ENCODE assay signal across 21 mouse cellular contexts in genomic region chr15:78246143-78247116, GRCm38 (mm10). TPM values are rescaled to one million over a fixed set of nuclear protein-coding genes. Genes with fewer than 3 reads are reported as not detected.
DNase-seq lines count a peak whose midpoint lies in the region; ATAC-seq and TF ChIP-seq lines count a peak whose summit lies in the region.
"Had no signal": no experiment of that assay in that cellular context is flagged by ENCODE, and none has a peak within 500 bp of the region (broad histone marks: within the 10 kb centered on the region; RNA-seq: fewer than 3 reads in every experiment).

No protein-coding gene starts in this region.

- peak; percentile 79 for ATAC-seq in lung, embryonic 14.5 days (ENCODE audit: insufficient read depth)
- no peak for ATAC-seq in liver, embryonic 15.5 days (ENCODE audit: insufficient read depth)
- peak; percentile 32; the same call in 1 of the 2 replicates for ATAC-seq in monocyte, adult 5-6 weeks (replicated peaks; ENCODE audit: insufficient number of reproducible peaks, low FRiP score, low TSS enrichment, poor library complexity, severe bottlenecking)
- ATAC-seq in intestine, embryonic 15.5 days: no peak
- ATAC-seq: activated CD4-positive, CD25-positive, alpha-beta regulatory T cell, adult 4 months; forebrain, postnatal 0 days; intestine, postnatal 0 days had no signal

- H3K9me3 ChIP-seq in lung, embryonic 14.5 days (ENCODE audit: low read depth, low read length): no peaks in the 10 kb centered on the region
- no peaks in the 10 kb centered on the region for H3K9me3 ChIP-seq in liver, embryonic 15.5 days (replicated peaks)
- no peaks in the 10 kb centered on the region for H3K9me3 ChIP-seq in intestine, embryonic 15.5 days
- H3K9me3 ChIP-seq: hindbrain, embryonic 12.5 days; limb, embryonic 15.5 days had no signal

- no peak overlapping the region for H3K4me2 ChIP-seq in lung, embryonic 14.5 days
- peak overlapping the region; percentile 21; the same call in 1 of the 2 replicates for H3K4me2 ChIP-seq in liver, embryonic 15.5 days
- no peak overlapping the region for H3K4me2 ChIP-seq in intestine, embryonic 15.5 days (replicated peaks)
- H3K4me2 ChIP-seq: heart, embryonic 11.5 days; hindbrain, embryonic 12.5 days; limb, embryonic 15.5 days; midbrain, embryonic 11.5 days had no signal

- H3K4me1 ChIP-seq in lung, embryonic 14.5 days (ENCODE audit: insufficient read depth): peaks cover 13% of the 10 kb centered on the region; the same call in 1 of the 2 replicates
- H3K4me1 ChIP-seq in bone marrow macrophage, adult 2 months (ENCODE audit: control insufficient read depth, insufficient read depth, low read length): peaks cover 45% of the 10 kb centered on the region
- 0 out of 2 replicates have a peak, but pooled peaks cover 3% of the 10 kb centered on the region for H3K4me1 ChIP-seq in liver, embryonic 15.5 days (replicated peaks)
- 0 out of 2 replicates have a peak, but pooled peaks cover 5% of the 10 kb centered on the region for H3K4me1 ChIP-seq in intestine, embryonic 15.5 days (replicated peaks)
- H3K4me1 ChIP-seq: hindbrain, embryonic 12.5 days had no signal

- DNase-seq in lung, embryonic 14.5 days: peak; percentile 71
- DNase-seq in lung, postnatal 25 days (ENCODE audit: low spot score): no peak
- no peak for DNase-seq in adrenal gland, adult 8-10 months
- DNase-seq: cerebellum, adult 11 months; cerebellum, postnatal 36 days; forebrain, postnatal 0 days; gastrocnemius, postnatal 14 days; right cerebral cortex, adult 18-20 months had no signal

- no peak for TF ChIP-seq POLR2A in bone marrow macrophage, adult 2 months (IDR thresholded peaks at IDR 0.05; ENCODE audit: borderline replicate concordance, low read depth, low read length)

- no peak overlapping the region for H3K4me3 ChIP-seq in lung, embryonic 14.5 days (ENCODE audit: low read depth, low read length)
- H3K4me3 ChIP-seq in bone marrow macrophage, adult 2 months (ENCODE audit: insufficient read depth, low read length): peak overlapping the region; percentile 58
- H3K4me3 ChIP-seq in liver, embryonic 15.5 days (replicated peaks): peak overlapping the region; percentile 37
- no peak overlapping the region for H3K4me3 ChIP-seq in intestine, embryonic 15.5 days (replicated peaks)
- H3K4me3 ChIP-seq: hindbrain, embryonic 12.5 days; limb, embryonic 15.5 days; myocyte had no signal

- H3K27me3 ChIP-seq in lung, embryonic 14.5 days (ENCODE audit: insufficient read depth, low read length): no peaks in the 10 kb centered on the region
- no peaks in the 10 kb centered on the region for H3K27me3 ChIP-seq in liver, embryonic 15.5 days
- H3K27me3 ChIP-seq in intestine, embryonic 15.5 days (replicated peaks): peaks cover 2% of the 10 kb centered on the region
- H3K27me3 ChIP-seq: limb, embryonic 15.5 days had no signal

- 54% methylated on average over 18 of the region's 18 CpGs for WGBS in lung, embryonic 14.5 days
- WGBS in liver, embryonic 15.5 days (ENCODE audit: insufficient replicate concordance): 61% methylated on average over 18 of the region's 18 CpGs
- 72% methylated on average over 18 of the region's 18 CpGs for WGBS in intestine, embryonic 15.5 days

- H3K36me3 ChIP-seq in lung, embryonic 14.5 days (ENCODE audit: insufficient read depth): no peaks in the 10 kb centered on the region
- no peaks in the 10 kb centered on the region for H3K36me3 ChIP-seq in liver, embryonic 15.5 days (replicated peaks)
- H3K36me3 ChIP-seq in intestine, embryonic 15.5 days: no peaks in the 10 kb centered on the region
- H3K36me3 ChIP-seq: hindbrain, embryonic 12.5 days; limb, embryonic 15.5 days had no signal

- peak overlapping the region; percentile 33; the same call in 1 of the 2 replicates for H3K27ac ChIP-seq in lung, embryonic 14.5 days (ENCODE audit: low read depth)
- peak overlapping the region; percentile 96 for H3K27ac ChIP-seq in bone marrow macrophage, adult 2 months (ENCODE audit: insufficient read depth, low read depth, low read length)
- H3K27ac ChIP-seq in liver, embryonic 15.5 days (replicated peaks): peak overlapping the region; percentile 64
- H3K27ac ChIP-seq in intestine, embryonic 15.5 days: no peak overlapping the region
- H3K27ac ChIP-seq: hindbrain, embryonic 12.5 days; kidney, postnatal 0 days; limb, embryonic 15.5 days had no signal

- H3K9ac ChIP-seq in lung, embryonic 14.5 days: no peak overlapping the region
- H3K9ac ChIP-seq in liver, embryonic 15.5 days: no peak overlapping the region
- H3K9ac ChIP-seq in intestine, embryonic 15.5 days: no peak overlapping the region
- H3K9ac ChIP-seq: forebrain, postnatal 0 days; hindbrain, embryonic 12.5 days; limb, embryonic 15.5 days had no signal

- TF ChIP-seq CTCF in lung, embryonic 14.5 days (IDR thresholded peaks at IDR 0.05; ENCODE audit: low read depth): no peak
- no peak for TF ChIP-seq CTCF in bone marrow macrophage, adult 2 months (IDR thresholded peaks at IDR 0.05; ENCODE audit: low read depth, low read length)

RNA-seq across cellular contexts. Expression of gene Ncf4, which starts 1.8 kb away (rescaled TPM):
- 3.1 and 7.2 TPM in 2 replicates for polyA plus RNA-seq in lung, embryonic 14.5 days (2014; fragmentation: Nextera tagmentation; extraction: Ambion mirVana)
- 350 and 424 TPM in 2 replicates for polyA plus RNA-seq in bone marrow macrophage, adult 2 months (2012; ENCODE audit: insufficient read depth, insufficient read length, missing spikeins)
- polyA plus RNA-seq in liver, embryonic 15.5 days (2015; fragmentation: Nextera tagmentation; extraction: Ambion mirVana): 46.6 and 47.6 TPM in 2 replicates
- 206 to 223 TPM (median 216 TPM) in 3 replicates for total RNA-seq in monocyte, adult 5-6 weeks (2017)
- total RNA-seq in adrenal gland, adult 8-10 months (2022): 1 to 10 TPM; 2.0 to 5.1 (median 3.3) TPM
- 5.1 and 5.6 TPM in 2 replicates for polyA plus RNA-seq in intestine, embryonic 15.5 days (2015; fragmentation: Nextera tagmentation; extraction: Ambion mirVana)

RNA-seq across cellular contexts. Expression of gene Pvalb, which starts 40.2 kb away (rescaled TPM):
- 0.20 TPM in 1 of 2 replicates, not detected in the other for polyA plus RNA-seq in lung, embryonic 14.5 days (2014; fragmentation: Nextera tagmentation; extraction: Ambion mirVana)
- polyA plus RNA-seq in bone marrow macrophage, adult 2 months (2012; ENCODE audit: insufficient read depth, insufficient read length, missing spikeins): 0.83 TPM in 1 of 2 replicates, not detected in the other
- polyA plus RNA-seq in liver, embryonic 15.5 days (2015; fragmentation: Nextera tagmentation; extraction: Ambion mirVana): not detected in 2 replicates
- 0.49 TPM in 1 of 3 replicates, not detected in the others for total RNA-seq in monocyte, adult 5-6 weeks (2017)
- total RNA-seq in adrenal gland, adult 8-10 months (2022): not detected
- not detected in 2 replicates for polyA plus RNA-seq in intestine, embryonic 15.5 days (2015; fragmentation: Nextera tagmentation; extraction: Ambion mirVana)
- polyA plus RNA-seq: activated CD4-positive, CD25-positive, alpha-beta regulatory T cell, adult 4 months; embryonic facial prominence, embryonic 11.5 days; intestine, postnatal 0 days; midbrain, embryonic 11.5 days had no signal

RNA-seq across cellular contexts. Expression of gene Csf2rb2, which starts 59.1 kb away (rescaled TPM):
- 0.20 and 0.45 TPM in 2 replicates for polyA plus RNA-seq in lung, embryonic 14.5 days (2014; fragmentation: Nextera tagmentation; extraction: Ambion mirVana)
- polyA plus RNA-seq in bone marrow macrophage, adult 2 months (2012; ENCODE audit: insufficient read depth, insufficient read length, missing spikeins): 66.8 and 71.4 TPM in 2 replicates
- 1.4 and 1.5 TPM in 2 replicates for polyA plus RNA-seq in liver, embryonic 15.5 days (2015; fragmentation: Nextera tagmentation; extraction: Ambion mirVana)
- 7.1 to 15.7 TPM (median 8.0 TPM) in 3 replicates for total RNA-seq in monocyte, adult 5-6 weeks (2017)
- 1 to 10 TPM in 2 of 4 experiments, under 1 TPM in 2; 0.70 to 2.2 (median 1.4) TPM for total RNA-seq in adrenal gland, adult 8-10 months (2022)
- polyA plus RNA-seq in intestine, embryonic 15.5 days (2015; fragmentation: Nextera tagmentation; extraction: Ambion mirVana): 0.38 and 0.48 TPM in 2 replicates
- polyA plus RNA-seq: activated CD4-positive, CD25-positive, alpha-beta regulatory T cell, adult 4 months had no signal

Comparison
In these comparisons a context has a peak if more than half of its experiments do, and no peak if none do; other contexts are left out.
1. ATAC-seq: peak in lung, embryonic 14.5 days (single experiment) and monocyte, adult 5-6 weeks (single experiment); none in liver, embryonic 15.5 days (single experiment) and intestine, embryonic 15.5 days (single experiment).
2. H3K4me3 ChIP-seq: peak in bone marrow macrophage, adult 2 months (single experiment) and liver, embryonic 15.5 days (single experiment); none in lung, embryonic 14.5 days (single experiment) and intestine, embryonic 15.5 days (single experiment).
3. RNA of gene Csf2rb2, which starts 59.1 kb away (polyA plus RNA-seq): 66.8 to 71.4 TPM in bone marrow macrophage, adult 2 months; 1.4 to 1.5 TPM in liver, embryonic 15.5 days, 0.38 to 0.48 TPM in intestine, embryonic 15.5 days and 0.20 to 0.45 TPM in lung, embryonic 14.5 days; every median in the first group is over 10 times any median in the second.